Mouse (Mus musculus): ENCODE results near the gene Ampd2. TPM values are rescaled to one million over a fixed set of nuclear protein-coding genes. Genes with fewer than 3 reads are reported as not detected.

Gene Ampd2
- polyA plus RNA-seq (2012; rRNA removed; ENCODE audit: low replicate concordance): 116 and 159 TPM in 2 replicates

DNA sequence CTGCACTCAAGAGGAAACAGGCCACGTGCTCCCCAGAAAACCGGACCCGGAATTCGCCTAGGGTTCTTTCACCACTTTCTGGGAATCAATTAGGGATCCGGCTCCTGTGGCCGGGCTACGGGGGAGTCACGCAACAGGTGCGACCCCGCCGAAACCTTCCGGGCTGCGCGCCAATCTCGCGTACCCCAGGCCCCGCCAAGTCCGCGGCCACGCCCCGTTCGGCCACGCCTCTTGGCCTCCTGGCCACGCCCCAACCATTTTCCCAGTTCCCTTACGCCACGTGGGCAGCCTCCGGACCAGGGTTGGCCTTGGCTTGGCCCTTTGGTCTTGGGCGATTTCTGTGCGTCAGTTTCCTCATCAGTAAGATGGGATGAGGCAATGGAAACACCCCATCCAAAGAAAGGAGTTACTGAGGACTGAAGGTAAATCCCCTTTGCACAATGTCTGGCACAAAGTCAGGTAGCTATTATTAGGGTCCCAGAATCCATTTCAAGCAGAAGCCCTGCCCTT is at the start of gene Ampd2:
Gene Ampd2, minus strand, starts transcription at position 182 of the 510 bp plus-strand sequence.

GRCm38 (mm10) chr3:108092536-108093115 is 6.2 kb upstream of the Ampd2 start, which contains the start of gene Gnat2:
TSS of gene Gnat2 (plus strand) at chr3:108092789.

GRCm38 (mm10) chr3:108044394-108045140 is 41.9 kb downstream of the Ampd2 start, which contains the start of gene Gstm4:
TSS of gene Gstm4 (minus strand) at chr3:108044894.

Other genes with a start within 250 kb of the Ampd2 start
- gene Eps8l3, start 209.4 kb downstream of the Ampd2 start, polyA plus RNA-seq (2012; rRNA removed; ENCODE audit: low replicate concordance): not detected in 2 replicates
- 19.5 and 56.4 TPM in 2 replicates for gene Gstm5, start 190.8 kb downstream of the Ampd2 start, polyA plus RNA-seq (2012; rRNA removed; ENCODE audit: low replicate concordance)
- 4.8 and 13.3 TPM in 2 replicates for gene Gstm7, start 154.8 kb downstream of the Ampd2 start, polyA plus RNA-seq (2012; rRNA removed; ENCODE audit: low replicate concordance)
- gene Gstm6, start 142.9 kb downstream of the Ampd2 start, polyA plus RNA-seq (2012; rRNA removed; ENCODE audit: low replicate concordance): 1.0 and 2.0 TPM in 2 replicates
- 1.1 TPM in 1 of 2 replicates, not detected in the other for gene Gstm3, start 117.4 kb downstream of the Ampd2 start, polyA plus RNA-seq (2012; rRNA removed; ENCODE audit: low replicate concordance)
- gene Gstm2, start 100.2 kb downstream of the Ampd2 start, polyA plus RNA-seq (2012; rRNA removed; ENCODE audit: low replicate concordance): 110 and 283 TPM in 2 replicates
- 833 and 1,200 TPM in 2 replicates for gene Gstm1, start 68.7 kb downstream of the Ampd2 start, polyA plus RNA-seq (2012; rRNA removed; ENCODE audit: low replicate concordance)
- 18.5 and 36.0 TPM in 2 replicates for gene Gstm4, start 41.8 kb downstream of the Ampd2 start, polyA plus RNA-seq (2012; rRNA removed; ENCODE audit: low replicate concordance)
- gene Gnat2, start 6.1 kb upstream of the Ampd2 start, polyA plus RNA-seq (2012; rRNA removed; ENCODE audit: low replicate concordance): 0.10 and 0.18 TPM in 2 replicates
- gene Gnai3, start 59.5 kb upstream of the Ampd2 start, polyA plus RNA-seq (2012; rRNA removed; ENCODE audit: low replicate concordance): 12.4 and 25.6 TPM in 2 replicates
- gene Gpr61, start 68.2 kb upstream of the Ampd2 start, polyA plus RNA-seq (2012; rRNA removed; ENCODE audit: low replicate concordance): not detected in 2 replicates
- gene Amigo1, start 99.7 kb upstream of the Ampd2 start, polyA plus RNA-seq (2012; rRNA removed; ENCODE audit: low replicate concordance): 27.8 and 29.8 TPM in 2 replicates
- gene Cyb561d1, start 114.6 kb upstream of the Ampd2 start, polyA plus RNA-seq (2012; rRNA removed; ENCODE audit: low replicate concordance): 10.7 and 11.1 TPM in 2 replicates
- gene Atxn7l2, start 124.3 kb upstream of the Ampd2 start, polyA plus RNA-seq (2012; rRNA removed; ENCODE audit: low replicate concordance): 8.3 and 10.7 TPM in 2 replicates
- 67.2 TPM in 1 of 2 replicates, not detected in the other for gene Sypl2, start 140.0 kb upstream of the Ampd2 start, polyA plus RNA-seq (2012; rRNA removed; ENCODE audit: low replicate concordance)
- gene Psma5, start 170.3 kb upstream of the Ampd2 start, polyA plus RNA-seq (2012; rRNA removed; ENCODE audit: low replicate concordance): 24.1 and 63.3 TPM in 2 replicates
- 76.0 and 116 TPM in 2 replicates for gene Sort1, start 197.4 kb upstream of the Ampd2 start, polyA plus RNA-seq (2012; rRNA removed; ENCODE audit: low replicate concordance)

Measured in mammary gland, adult 2 months (tissue).